Mouse (Mus musculus) midbrain, embryonic 13.5 days (tissue): ENCODE results near the gene Uba7. TPM values are rescaled to one million over a fixed set of nuclear protein-coding genes. Genes with fewer than 3 reads are reported as not detected.

Source experiments
- ATAC-seq: fragments of 200-750 bp; cut with Nextera tagmentation; 2 replicates; pipeline ENCODE4 v1.8.0; 2017; ENCODE audit warnings: mild to moderate bottlenecking, moderate TSS enrichment, moderate library complexity
- H3K27ac ChIP-seq: fragments of 300-500 bp; sonication (generic); 2 replicates; pipeline ENCODE4 v1.5.1; 2015; ENCODE audit warnings: inconsistent platforms, mild to moderate bottlenecking, moderate library complexity
- H3K27me3 ChIP-seq: fragments of 300-500 bp; sonication (generic); 2 replicates; pipeline ENCODE4 v1.6.1; 2015; ENCODE audit warnings: mild to moderate bottlenecking, inconsistent platforms
- H3K36me3 ChIP-seq: fragments of 300-500 bp; sonication (generic); 2 replicates; pipeline ENCODE4 v1.6.1; 2015; ENCODE audit warnings: mild to moderate bottlenecking, inconsistent platforms
- H3K4me1 ChIP-seq: fragments of 300-500 bp; sonication (generic); replicated peaks from 2 replicates; pipeline ENCODE4 v1.6.1; 2015; ENCODE audit warnings: inconsistent platforms
- H3K4me2 ChIP-seq: fragments of 300-500 bp; sonication (generic); replicated peaks from 2 replicates; pipeline ENCODE4 v1.6.1; 2015; ENCODE audit warnings: moderate library complexity, mild to moderate bottlenecking, inconsistent platforms
- H3K4me3 ChIP-seq: fragments of 300-500 bp; sonication (generic); replicated peaks from 2 replicates; pipeline ENCODE4 v1.5.1; 2015; ENCODE audit warnings: mild to moderate bottlenecking, inconsistent platforms
- H3K9ac ChIP-seq: fragments of 300-500 bp; sonication (generic); replicated peaks from 2 replicates; pipeline ENCODE4 v1.6.1; 2015; ENCODE audit warnings: mild to moderate bottlenecking, inconsistent platforms
- H3K9me3 ChIP-seq: fragments of 300-500 bp; sonication (generic); 2 replicates; pipeline ENCODE4 v1.6.1; 2016; ENCODE audit warnings: mild to moderate bottlenecking, inconsistent platforms
- WGBS: fragments of 180-500 bp; shearing (Covaris S2); methylation state at CpG from one replicate; pipeline ENCODE4 v1.1.7; 2015; 5-methylcytosine and 5-hydroxymethylcytosine counted together
- polyA plus RNA-seq: library from polyadenylated mRNA; unstranded; fragments of >200 nt; fragmentation: Nextera tagmentation; extraction: Ambion mirVana; gene quantifications from 2 replicates; pipeline ENCODE4 v1.2.1, GENCODE M21; 2015

Gene Uba7
- polyA plus RNA-seq, 1 experiment from 2014 or later, result 3.5 TPM

DNA sequence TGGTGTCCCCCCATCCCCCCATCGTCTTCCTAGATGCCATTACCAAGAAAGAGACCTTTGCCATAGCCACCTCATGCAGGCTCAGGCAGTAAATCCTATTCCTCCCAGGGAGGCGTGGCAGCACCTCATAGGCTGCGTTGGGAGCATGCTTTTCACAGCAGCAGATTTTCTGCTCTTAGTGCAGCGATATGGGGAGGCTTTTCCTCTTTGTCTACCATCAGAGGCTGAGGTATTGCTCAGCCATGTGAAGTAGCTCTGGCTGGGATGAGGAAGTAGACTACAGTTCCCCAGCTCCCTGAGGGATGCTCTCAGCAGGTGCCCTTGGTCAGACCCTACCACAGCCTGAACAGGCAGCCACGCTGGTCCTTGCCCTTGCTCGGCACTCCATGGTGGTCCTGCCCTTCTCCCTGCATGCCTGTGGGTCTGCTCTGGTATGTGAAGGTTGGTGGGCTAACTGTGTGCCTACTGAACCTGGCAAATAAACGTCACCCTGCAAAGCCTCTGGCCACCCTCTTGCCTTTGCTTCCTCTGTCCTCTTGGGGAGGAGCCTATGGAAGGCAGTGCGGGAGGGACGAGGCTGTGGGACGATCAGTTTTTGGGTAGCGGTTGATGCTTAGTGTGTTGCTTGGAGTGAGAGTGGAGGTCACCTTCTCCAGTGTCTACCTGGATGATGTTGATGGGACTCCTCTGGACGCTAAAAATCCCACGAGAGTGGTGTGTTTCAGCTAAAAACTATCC lies 26.0 kb upstream of the Uba7 start:
- H3K4me2 ChIP-seq, result no peak overlapping the region
- no peak overlapping the region for H3K9ac ChIP-seq
- 83% methylated on average over 13 of the region's 13 CpGs for WGBS
- no peak overlapping the region for H3K4me3 ChIP-seq
- H3K27ac ChIP-seq, result no peak overlapping the region
- no peaks in the 10 kb centered on the region for H3K27me3 ChIP-seq
- no peaks in the 10 kb centered on the region for H3K36me3 ChIP-seq
- H3K4me1 ChIP-seq, result peaks cover 16% of the 10 kb centered on the region
- no peaks in the 10 kb centered on the region for H3K9me3 ChIP-seq
- no peak for ATAC-seq

DNA sequence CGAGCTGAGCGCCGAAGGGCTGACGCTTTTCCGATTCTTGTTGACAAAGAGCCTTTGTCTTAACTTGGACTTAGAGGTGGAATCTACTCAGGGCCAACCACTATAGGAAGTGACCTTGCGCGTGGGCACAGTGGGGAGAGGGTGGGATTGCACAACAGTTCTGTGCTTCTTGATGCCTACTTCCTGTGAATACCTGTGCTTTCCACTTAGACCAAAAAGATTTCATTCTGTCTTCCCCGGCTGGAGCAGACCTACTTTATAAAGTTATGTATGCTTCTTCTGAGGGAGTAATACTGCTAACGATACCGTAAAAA lies 25.4 kb upstream of the Uba7 start, which contains the start of gene Traip:
TSS of gene Traip (plus strand) at position 215 of the 314 bp plus-strand sequence.
- Histone ChIP-seq H3K36me3 (no peaks in the 10 kb centered on the region), H3K4me1 (peaks cover 16% of the 10 kb centered on the region), H3K9me3 (no peaks in the 10 kb centered on the region), H3K9ac (peak within 1 kb of the TSS; percentile 73), H3K4me2 (peak within 1 kb of the TSS; percentile 86), H3K27ac (peak within 1 kb of the TSS; percentile 85), H3K27me3 (no peaks in the 10 kb centered on the region), H3K4me3 (peak within 1 kb of the TSS; percentile 64)
- WGBS, result 91% methylated on average over 10 of the region's 10 CpGs
- ATAC-seq, result no peak

DNA sequence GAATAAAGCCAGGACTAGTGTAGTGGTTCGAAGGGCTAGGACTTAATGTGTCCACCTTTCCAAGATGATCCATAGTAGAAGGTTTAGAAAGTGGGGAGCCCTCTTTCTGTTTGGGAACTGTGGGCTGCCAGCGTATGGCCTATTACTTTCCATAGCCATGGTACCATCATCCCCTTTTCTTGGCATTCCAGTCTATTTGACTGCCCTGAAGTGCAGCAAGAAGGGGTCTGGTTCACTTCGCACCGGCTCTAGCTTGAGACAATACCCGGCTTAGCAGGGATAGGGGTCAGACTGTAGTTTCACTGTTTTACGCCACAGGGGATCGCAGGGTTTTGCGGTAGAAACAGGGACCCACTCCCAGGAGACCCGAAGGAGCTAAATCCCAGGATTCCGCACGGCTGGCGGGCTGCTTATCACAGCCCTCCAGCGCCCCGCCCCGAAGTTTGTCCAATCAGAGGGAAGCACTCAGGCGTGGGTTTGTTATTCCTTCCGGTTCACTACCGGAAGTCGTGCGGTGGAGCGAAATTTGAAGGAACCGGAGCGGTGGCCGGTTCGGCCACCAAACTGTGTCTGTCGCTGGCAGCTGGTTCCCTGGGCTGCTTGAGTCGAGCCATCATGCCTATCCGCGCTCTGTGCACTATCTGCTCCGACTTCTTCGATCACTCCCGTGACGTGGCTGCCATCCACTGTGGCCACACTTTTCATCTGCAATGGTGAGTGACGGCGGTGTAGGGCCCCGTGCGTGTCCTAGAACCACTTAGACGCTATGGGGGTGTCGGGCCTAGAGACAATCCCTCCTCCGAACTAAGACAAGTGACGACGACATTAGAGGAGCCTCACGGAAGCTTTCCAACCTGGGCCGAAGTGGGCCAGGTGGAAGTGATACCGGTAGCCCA lies 24.6 kb upstream of the Uba7 start:
- ATAC-seq, result peak; percentile 97
- no peaks in the 10 kb centered on the region for H3K36me3 ChIP-seq
- H3K27ac ChIP-seq, result peak overlapping the region; percentile 85

DNA sequence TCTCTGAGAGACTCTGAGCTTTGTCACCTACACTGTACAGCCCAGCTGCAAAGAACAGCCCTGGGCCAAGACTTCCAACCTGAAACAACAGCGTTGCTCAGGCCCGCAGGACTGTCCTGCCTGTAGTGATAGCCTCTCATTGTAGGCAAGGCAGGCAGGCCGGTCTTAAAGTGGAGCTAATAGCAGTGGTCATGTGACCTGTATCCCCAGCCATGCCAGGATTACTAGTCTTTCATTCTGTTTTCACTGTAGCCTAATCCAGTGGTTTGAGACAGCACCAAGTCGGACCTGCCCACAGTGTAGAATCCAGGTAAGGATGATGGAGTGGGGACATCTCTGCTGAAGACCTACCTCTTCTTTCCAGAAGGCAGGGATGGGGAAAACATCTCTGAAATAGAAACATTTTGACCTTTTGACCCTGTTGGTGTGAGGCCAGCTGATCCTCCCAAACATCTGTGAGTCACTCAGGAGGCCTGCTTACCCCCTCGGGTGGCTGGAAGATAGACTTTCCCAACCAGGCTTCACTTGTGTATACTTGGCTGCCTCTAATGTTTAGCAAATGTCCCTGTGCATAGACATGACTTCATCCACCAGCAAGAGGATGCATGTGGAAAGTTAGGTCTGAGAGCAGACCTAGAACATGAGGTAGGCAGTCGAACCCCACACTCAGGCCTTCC lies 19.6 kb upstream of the Uba7 start:
- H3K36me3 ChIP-seq, result peaks cover 8% of the 10 kb centered on the region; the same call in 1 of the 2 replicates
- 83% methylated on average over 6 of the region's 6 CpGs for WGBS
- no peak overlapping the region for H3K4me3 ChIP-seq
- H3K4me1 ChIP-seq, result peaks cover 22% of the 10 kb centered on the region
- ATAC-seq, result no peak
- H3K27ac ChIP-seq, result no peak overlapping the region
- H3K27me3 ChIP-seq, result no peaks in the 10 kb centered on the region
- H3K9ac ChIP-seq, result no peak overlapping the region
- H3K4me2 ChIP-seq, result no peak overlapping the region
- no peaks in the 10 kb centered on the region for H3K9me3 ChIP-seq

More for the DNA sequence above, 24.6 kb upstream of the Uba7 start:
- Histone ChIP-seq H3K9me3 (no peaks in the 10 kb centered on the region), H3K4me3 (peak overlapping the region; percentile 64), H3K4me2 (peak overlapping the region; percentile 86), H3K4me1 (peaks cover 16% of the 10 kb centered on the region), H3K27me3 (no peaks in the 10 kb centered on the region), H3K9ac (peak overlapping the region; percentile 73)
- 14% methylated on average over 45 of the region's 45 CpGs for WGBS

DNA sequence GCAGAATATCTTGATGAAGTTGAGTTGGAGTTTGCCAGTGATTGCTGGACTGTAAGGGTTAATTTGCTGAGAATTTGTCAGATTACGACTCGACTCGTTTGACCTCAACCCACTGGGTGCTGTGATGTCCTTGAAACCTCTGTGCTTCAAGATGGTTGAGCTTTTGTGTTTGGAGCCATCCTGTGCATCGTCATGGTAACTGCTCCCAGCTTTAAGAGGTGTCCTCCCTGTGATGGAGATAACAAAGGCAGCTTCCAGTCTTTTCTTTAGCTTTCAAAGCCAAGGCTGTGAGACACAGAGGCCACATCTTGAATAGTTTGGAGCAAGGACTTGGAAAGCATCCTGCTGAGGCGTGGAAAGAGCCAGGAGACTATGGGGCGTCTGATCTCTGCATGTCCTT lies 18.2 kb upstream of the Uba7 start:
- no peaks in the 10 kb centered on the region for H3K9me3 ChIP-seq
- no peak overlapping the region for H3K4me3 ChIP-seq
- no peak for ATAC-seq
- 21% methylated on average over 6 of the region's 6 CpGs for WGBS
- no peaks in the 10 kb centered on the region for H3K27me3 ChIP-seq
- peaks cover 24% of the 10 kb centered on the region for H3K4me1 ChIP-seq
- peaks cover 9% of the 10 kb centered on the region; the same call in 1 of the 2 replicates for H3K36me3 ChIP-seq
- H3K4me2 ChIP-seq, result no peak overlapping the region
- no peak overlapping the region for H3K27ac ChIP-seq
- no peak overlapping the region for H3K9ac ChIP-seq

DNA sequence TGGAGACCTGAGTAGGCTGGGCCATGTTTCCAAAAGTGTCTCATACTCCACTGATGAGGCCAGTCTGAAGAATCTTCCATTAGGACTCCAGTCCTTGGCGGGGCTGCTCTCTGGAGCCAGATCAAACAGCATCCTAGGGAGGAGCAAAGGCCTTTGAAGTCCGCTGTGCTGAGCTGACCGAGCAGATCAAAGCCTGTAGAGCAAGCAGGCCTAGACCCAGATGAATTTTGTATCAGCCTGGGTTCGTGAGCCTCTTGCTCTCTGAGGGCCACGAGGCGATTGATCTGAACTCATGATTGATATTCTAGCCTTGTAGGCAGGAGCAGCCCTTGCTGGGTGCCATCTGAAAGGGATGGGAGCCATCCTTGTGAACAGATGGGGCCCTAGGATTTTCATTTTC lies 15.4 kb upstream of the Uba7 start:
- 0 out of 2 replicates have a peak, but pooled peaks have one; percentile 24 for ATAC-seq
- Histone ChIP-seq H3K36me3 (peaks cover 11% of the 10 kb centered on the region; the same call in 1 of the 2 replicates), H3K9ac (no peak overlapping the region; the same call in 1 of the 2 replicates), H3K27ac (peak overlapping the region; percentile 83; the same call in 1 of the 2 replicates), H3K27me3 (no peaks in the 10 kb centered on the region), H3K9me3 (no peaks in the 10 kb centered on the region), H3K4me3 (no peak overlapping the region), H3K4me1 (peaks cover 26% of the 10 kb centered on the region), H3K4me2 (no peak overlapping the region)
- 56% methylated on average over 6 of the region's 6 CpGs for WGBS

DNA sequence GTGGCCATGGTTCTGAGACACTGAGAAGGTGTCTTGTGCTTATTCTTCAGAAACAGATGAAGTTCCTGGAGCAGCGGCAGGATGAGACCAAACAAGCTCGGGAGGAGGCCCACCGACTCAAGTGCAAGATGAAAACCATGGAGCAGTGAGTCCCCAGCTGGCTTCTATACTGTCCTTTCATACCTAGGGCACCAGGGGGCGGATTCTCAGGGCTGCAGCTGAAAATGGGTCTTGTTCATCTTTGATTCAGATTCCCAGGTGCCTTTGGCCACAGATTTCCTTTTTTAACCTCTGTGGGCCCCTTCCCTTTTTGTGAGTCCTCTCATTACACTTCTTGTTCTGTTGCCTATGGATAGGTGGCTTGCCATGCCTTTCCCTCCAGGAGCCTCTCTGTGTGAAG lies 14.4 kb upstream of the Uba7 start:
- no peak for ATAC-seq
- H3K27me3 ChIP-seq, result no peaks in the 10 kb centered on the region
- H3K9me3 ChIP-seq, result no peaks in the 10 kb centered on the region
- H3K4me1 ChIP-seq, result peaks cover 26% of the 10 kb centered on the region
- peak overlapping the region; percentile 24; the same call in 1 of the 2 replicates for H3K9ac ChIP-seq
- peaks cover 11% of the 10 kb centered on the region; the same call in 1 of the 2 replicates for H3K36me3 ChIP-seq
- H3K4me3 ChIP-seq, result no peak overlapping the region
- H3K27ac ChIP-seq, result peak overlapping the region; percentile 83
- H3K4me2 ChIP-seq, result peak overlapping the region; percentile 36
- 70% methylated on average over 4 of the region's 4 CpGs for WGBS

DNA sequence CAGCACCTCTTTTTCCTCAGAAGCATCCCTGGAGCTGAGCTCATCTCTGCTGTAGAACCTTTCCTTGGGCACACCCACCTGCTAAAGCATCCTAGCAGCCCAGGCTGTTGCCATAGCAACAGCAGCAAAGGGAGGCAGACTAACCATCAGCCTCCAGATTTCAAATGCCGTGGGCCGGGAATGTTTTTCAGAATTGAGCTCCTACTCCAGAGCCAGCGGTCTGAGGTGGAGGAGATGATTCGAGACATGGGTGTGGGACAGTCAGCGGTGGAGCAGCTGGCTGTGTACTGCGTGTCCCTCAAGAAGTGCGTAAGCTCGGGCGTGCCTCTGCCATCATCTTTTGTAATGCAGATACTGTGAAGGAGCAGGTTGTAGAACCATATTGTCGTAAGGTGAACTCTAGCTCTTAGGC lies 13.9 kb upstream of the Uba7 start:
- Histone ChIP-seq H3K4me3 (no peak overlapping the region), H3K4me1 (peaks cover 26% of the 10 kb centered on the region), H3K36me3 (peaks cover 11% of the 10 kb centered on the region; the same call in 1 of the 2 replicates), H3K9ac (peak overlapping the region; percentile 24; the same call in 1 of the 2 replicates), H3K27me3 (no peaks in the 10 kb centered on the region), H3K4me2 (peak overlapping the region; percentile 36), H3K9me3 (no peaks in the 10 kb centered on the region), H3K27ac (peak overlapping the region; percentile 83)
- WGBS, result 65% methylated on average over 10 of the region's 10 CpGs
- ATAC-seq, result peak; percentile 59

DNA sequence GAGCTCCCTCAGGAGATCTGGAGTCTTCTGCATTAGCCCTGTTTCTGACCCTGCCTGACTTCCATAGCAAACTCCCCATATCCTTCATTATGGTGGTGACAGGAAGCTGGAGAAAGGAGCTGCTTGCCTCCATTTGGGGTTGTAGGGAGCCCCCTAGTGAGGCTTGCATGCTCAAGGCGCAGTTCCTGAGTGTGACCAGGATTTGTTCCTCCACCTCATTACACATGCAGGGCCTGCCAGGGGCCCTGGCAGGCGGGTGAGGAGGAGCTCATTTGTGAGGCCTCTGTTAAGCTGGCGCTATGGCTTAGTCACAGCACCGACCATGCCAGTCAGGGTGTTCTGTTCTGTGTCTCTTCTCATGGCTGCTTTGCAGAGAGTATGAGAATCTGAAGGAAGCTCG lies 13.4 kb upstream of the Uba7 start:
- no peaks in the 10 kb centered on the region for H3K9me3 ChIP-seq
- H3K9ac ChIP-seq, result peak overlapping the region; percentile 24; the same call in 1 of the 2 replicates
- peaks cover 11% of the 10 kb centered on the region; the same call in 1 of the 2 replicates for H3K36me3 ChIP-seq
- H3K27ac ChIP-seq, result peak overlapping the region; percentile 83
- ATAC-seq, result 0 out of 2 replicates have a peak, but pooled peaks have one; percentile 21
- 40% methylated on average over 5 of the region's 5 CpGs for WGBS
- no peak overlapping the region for H3K4me3 ChIP-seq
- peak overlapping the region; percentile 36 for H3K4me2 ChIP-seq
- no peaks in the 10 kb centered on the region for H3K27me3 ChIP-seq
- H3K4me1 ChIP-seq, result peaks cover 26% of the 10 kb centered on the region

DNA sequence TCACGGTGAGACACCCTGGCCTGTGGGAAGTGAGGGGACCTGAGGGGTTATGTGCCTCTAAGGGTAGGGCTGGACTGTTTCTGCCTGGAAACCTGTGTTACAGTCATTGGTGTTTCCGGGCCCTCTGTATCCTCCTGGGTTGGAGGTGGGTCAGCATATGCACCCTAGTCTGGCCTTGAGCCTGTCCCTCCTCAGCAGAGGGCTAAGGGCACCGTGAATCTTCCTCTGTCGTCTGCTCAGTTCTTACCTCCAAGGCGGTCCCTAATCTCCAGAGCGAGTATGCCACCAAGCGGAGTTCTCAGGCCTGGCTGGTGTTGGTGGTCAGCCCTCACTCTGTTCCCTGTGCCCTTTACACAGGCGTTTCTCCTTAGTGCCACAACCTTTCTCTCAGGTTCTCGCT lies 12.4 kb upstream of the Uba7 start:
- no peak for ATAC-seq
- Histone ChIP-seq H3K4me3 (no peak overlapping the region), H3K27ac (no peak overlapping the region), H3K4me2 (no peak overlapping the region), H3K9me3 (no peaks in the 10 kb centered on the region), H3K4me1 (peaks cover 23% of the 10 kb centered on the region), H3K36me3 (peaks cover 11% of the 10 kb centered on the region; the same call in 1 of the 2 replicates), H3K27me3 (no peaks in the 10 kb centered on the region), H3K9ac (no peak overlapping the region)
- 92% methylated on average over 9 of the region's 9 CpGs for WGBS

DNA sequence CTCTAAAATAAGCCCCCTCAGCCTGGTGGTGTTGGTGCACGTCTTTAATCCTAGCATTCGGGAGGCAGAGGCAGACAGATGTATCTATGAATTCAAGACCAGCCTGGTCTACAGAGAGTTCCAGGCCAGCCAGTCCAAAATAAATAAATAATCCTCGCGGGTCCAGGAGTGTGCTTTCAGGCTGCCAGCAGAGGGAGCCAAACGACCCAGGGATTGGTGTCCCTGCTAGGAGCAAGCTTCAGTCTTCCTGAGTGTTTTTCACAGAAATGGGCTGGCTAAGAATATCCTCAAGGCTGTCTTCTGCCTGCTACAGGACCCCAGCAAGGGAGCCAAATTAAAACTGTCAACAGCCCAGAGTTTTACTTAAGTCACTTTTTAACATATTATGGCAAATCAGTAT lies 11.6 kb upstream of the Uba7 start:
- Histone ChIP-seq H3K4me3 (no peak overlapping the region), H3K4me2 (no peak overlapping the region), H3K9me3 (no peaks in the 10 kb centered on the region), H3K9ac (no peak overlapping the region), H3K36me3 (peaks cover 14% of the 10 kb centered on the region), H3K27ac (no peak overlapping the region), H3K4me1 (peaks cover 23% of the 10 kb centered on the region), H3K27me3 (no peaks in the 10 kb centered on the region)
- peak; percentile 49; the same call in 1 of the 2 replicates for ATAC-seq
- WGBS, result 28% methylated on average over 5 of the region's 5 CpGs
